Mouse (Mus musculus): ENCODE results near the gene Pccb.

Pccb gene

DNA sequence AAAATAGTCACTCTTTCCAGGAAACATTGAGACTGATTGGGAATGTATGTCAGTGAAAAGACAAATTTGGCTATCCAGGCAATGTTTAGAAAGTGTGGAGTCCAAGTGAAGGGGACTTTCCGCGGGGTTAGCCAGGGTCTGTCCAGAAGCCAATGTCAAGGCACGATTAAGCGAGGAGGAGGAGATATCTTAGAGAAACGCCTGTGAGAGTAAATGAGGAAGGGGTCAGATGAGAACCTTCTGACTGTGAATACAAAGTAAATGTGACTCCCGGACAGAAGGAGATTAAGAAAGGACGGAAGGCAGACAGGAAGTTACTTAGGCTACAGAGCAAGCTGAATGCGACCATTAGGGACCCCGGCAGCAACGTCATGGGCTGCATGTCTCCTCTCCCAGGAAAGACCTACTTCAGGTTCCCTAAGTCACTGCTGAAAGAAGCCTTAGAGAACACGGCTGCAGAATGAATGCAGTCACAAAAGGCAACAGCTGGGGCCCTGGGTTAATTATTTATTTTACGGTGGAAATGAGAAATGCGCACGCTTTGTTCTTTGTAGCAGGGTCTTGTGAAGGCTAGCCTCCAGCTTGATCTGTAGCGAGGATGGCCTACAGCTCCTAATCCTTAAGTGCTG lies 11.1 kb upstream of the Pccb start:
- no peak for DNase-seq (ENCODE audit: extremely low spot score, low spot score)

DNA sequence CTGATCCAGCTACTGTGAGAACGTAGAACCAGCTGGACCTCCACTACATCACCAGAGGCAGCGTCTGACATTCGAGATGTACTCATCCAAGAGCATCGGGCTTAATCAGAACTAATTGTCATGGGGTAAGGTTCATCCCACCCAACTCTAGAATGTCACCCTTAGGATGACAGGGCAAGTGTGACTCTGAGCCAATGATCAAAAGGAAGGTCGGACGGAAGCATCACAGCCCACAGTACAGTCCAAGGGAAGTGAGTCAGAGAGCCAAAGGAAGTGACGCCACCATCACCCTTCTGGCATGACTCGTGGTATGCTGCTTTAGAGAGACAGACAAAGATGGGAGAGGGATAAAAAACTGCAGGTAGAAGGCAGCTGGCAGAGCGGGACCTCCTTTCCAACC lies 7.6 kb upstream of the Pccb start:
- no peak for DNase-seq (ENCODE audit: extremely low spot score, low spot score)

DNA sequence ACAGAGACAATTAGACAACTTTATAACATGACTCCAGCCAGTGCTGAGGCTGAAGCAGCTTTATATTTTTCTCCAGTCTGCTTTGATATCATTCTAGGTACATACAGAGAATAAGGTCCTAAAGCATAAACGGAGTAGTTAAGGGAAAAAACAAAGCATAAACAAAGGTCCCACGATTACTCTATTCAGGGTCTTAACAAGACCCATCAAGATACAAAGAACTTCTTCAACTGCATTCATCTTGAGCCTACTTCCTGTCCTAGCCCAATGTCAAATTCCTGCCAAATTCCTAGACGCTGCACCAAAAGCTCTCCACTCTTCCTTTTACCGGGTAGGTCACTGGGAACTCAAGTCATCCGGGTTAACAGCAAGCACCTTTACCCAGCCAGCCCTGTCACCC lies 6.8 kb upstream of the Pccb start:
- no peak for DNase-seq (ENCODE audit: extremely low spot score, low spot score)

DNA sequence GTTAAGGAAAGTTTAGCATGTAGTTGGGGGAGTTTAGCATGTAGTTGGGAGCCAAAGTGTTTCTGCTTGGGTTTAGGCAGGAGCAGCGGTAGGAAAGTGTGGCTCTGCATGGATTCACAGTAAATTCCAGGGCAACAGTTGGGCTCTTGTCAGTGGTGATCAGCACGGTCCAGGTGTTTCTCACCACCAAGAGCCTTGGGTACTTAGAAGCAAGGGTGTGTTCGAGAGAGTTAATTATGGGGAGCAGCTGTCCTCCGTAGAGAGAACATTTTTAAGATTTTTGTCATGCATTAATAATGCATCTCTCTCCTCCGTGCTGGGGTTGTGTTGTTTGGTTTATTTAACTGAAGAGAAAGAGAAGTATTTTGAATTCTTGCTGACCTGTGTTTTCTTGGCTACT lies 3.9 kb upstream of the Pccb start:
- DNase-seq (ENCODE audit: extremely low spot score, low spot score), result no peak

DNA sequence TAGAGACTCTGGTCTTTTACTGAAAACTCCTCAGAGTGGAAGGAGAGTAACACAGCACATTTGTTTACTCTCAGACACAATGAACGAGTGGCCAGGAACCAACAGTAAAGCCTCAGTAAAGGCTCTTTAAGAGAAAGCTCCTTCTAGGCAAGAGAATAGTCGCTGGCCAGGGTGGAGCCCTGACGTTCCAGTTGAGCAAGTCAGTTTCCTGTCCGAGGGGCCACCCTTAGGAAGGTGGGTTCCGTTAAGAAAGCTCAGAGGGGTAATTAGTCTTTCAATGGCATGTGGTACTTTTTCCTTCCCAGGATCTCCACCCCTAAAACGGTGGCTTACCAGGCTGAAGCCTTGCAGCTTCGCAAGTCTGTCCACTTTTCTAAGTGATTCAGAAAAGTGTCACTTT lies 2.7 kb upstream of the Pccb start:
- DNase-seq (ENCODE audit: extremely low spot score, low spot score), result no peak

DNA sequence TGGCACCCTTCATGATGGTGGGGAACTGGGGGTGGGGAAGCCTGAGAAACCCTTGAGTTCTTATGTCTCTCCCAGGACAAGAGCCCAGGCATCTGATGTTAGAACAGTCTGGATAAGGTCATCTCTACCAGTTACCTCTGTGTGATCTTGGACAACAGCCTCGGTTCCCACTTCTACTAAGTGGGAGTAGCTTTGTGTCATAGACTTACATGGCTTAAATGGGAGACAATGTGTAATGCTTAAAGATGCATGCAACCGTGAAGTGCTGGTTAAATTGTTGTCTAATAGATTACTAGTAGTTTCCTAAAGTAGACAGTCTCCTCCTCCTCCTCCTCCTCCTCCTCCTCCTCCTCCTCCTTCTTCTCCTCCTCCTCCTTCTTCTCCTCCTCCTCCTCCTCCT lies 2.2 kb upstream of the Pccb start:
- DNase-seq (ENCODE audit: extremely low spot score, low spot score), result no peak

DNA sequence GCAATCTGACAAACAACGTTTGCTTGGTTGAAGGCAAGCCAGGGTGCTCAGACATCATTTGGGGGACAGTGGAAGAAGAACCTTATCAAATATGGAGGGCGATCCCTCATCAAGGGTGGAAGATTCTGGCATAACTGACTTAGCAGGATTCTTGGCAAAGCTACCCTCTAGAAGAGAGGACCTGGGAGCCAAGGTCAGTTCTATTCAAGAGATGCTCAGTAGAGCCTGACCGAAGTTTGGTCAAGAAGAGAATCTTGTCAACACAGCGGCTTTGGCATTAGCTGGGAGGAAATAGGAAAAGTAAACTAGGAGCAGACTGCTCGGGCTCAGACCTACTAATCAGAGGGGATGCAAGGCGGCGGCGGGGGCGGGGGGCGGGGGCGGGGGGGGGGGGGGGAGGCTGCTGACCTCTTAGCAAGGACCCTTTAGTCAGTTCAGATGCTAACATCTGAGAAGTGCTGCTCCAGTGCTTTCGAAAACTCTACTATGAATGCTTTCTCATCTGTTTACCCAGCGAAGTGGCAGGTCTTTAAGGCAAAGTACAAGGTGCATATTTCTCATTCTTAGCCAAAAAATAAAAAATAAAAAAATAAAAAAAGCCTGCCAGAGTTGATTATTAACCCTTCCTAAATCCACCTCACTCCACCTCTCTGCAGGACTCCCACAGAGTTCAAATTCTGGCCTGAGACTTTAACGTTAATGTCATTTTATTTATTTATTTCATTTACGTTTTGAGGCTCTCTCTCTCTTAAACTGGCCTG lies 1.3 kb upstream of the Pccb start:
- DNase-seq (ENCODE audit: extremely low spot score, low spot score), result no peak

DNA sequence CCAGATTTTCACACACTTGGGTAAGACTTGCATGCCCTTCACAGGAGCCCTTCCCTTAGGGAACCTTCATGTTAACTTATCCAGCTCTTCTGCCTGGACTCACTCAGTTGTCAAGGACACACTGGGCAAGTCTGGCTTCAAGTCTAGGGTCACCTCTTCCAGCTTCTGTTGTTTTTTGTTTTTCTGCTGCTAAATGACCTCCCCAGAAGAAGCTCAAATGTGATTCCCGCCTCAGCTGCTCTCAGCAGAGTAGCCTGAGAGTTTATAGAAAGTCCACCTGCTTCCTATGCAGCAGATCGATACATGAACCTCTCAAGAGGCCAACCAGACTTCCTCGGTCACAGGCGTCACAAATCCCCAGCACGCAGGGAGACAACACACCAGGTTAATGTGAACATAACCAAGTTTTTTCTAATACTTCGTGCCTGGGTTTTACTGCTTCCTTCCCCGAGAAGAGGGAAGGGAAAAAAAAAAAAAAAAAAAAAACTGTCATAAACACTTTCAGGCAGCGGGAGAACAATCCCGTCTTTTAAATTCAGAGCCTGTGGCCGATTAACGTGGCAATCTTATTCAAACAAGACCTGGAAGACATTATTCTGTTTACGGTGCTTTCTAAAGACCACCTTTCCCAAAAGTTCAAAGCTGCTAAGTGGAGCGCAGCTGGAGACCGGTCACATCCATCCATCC lies 794 bp downstream of the Pccb start:
- peak; percentile 24 for DNase-seq (ENCODE audit: extremely low spot score, low spot score)

DNA sequence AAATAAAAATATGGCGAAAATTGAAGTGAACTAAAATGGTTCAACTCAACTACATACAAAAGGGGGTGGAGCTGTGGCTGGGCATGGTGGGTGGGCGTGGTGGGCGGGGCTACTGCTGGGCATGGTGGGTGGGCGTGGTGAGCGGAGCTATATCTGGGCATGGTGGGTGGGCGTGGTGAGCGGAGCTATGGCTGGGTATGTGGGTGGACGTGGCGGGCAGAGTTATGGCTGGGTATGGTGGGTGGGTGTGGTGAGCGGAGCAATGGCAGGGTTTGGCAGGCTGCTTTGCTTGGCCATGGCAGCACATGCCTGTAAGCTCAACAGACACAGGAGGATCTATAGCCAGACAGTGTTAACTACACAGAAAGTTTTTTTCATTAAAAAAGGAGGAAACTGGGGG lies 15.9 kb downstream of the Pccb start:
- no peak for DNase-seq (ENCODE audit: extremely low spot score, low spot score)

DNA sequence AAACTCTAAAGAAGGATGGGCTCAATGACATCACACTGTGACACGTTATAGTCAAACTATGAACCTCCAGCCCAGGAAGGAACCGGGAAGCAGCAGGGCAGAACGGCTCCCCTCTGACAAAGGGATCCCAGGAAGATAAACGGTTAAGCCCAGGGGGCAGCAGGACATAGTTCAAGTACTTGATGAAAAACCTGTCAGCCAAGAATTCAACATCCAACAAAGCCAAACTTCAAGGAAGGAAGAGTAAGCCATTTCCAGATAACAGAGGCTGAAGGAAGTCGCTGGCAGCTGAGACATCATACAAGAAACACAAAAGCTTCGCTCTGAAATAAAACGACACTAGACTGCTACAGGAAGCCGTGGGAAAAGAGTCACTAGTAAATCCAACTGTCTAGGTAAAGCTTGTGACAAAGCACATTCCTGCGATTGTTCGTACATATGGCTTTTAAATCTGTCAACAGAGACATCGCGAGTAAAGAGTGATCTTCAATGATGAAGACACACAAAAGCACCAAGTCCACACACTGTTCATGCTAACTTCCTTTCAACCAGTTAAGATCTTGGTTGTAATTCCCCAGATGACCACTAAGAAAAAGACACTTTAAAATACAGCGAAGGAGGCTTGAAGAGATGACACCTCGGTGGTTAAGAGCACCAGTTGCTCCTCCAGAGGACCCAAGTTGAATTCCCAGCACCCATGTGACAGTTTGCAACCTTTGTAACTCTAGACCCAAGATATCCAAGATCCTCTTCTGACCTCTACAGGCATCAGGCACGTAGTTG lies 16.8 kb downstream of the Pccb start:
- no peak for DNase-seq (ENCODE audit: extremely low spot score, low spot score)

DNA sequence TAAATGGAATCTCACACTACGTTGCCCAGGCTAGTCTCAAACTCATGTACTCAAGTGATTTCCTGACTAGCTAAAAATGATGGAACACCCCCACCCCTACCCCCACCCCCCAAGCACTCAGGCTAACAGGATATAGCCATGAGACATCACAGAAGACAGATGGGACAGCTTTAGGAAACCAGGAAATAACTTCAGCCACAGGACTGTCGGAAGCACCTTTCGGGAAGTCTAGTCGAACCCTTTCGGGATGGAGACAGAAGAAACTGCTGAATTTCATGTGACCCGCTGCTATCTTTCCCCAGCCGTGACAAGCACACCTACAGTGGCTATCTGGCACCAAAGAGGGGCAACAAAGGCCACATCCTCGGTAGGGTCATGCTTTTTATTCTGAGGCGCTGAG lies 19.4 kb downstream of the Pccb start:
- DNase-seq (ENCODE audit: extremely low spot score, low spot score), result no peak

DNA sequence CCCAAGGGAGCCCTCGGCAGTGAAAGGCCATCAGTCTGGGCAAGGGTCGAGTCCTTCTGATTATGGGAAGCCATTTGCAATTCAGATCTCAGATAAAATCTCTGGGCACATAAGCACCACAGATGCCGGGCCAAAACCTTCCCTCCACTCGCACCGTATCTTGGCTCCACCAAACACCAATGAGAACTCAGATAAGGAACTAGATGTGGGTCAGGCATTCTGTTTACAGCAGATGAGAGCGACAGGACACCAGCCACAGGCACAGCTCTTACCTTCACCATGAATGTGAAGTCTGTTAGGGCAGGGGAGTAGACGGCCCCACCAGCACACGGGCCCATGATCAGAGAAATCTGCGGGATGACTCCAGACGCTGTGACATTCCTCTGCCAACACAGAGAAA lies 22.3 kb downstream of the Pccb start:
- no peak for DNase-seq (ENCODE audit: extremely low spot score, low spot score)

DNA sequence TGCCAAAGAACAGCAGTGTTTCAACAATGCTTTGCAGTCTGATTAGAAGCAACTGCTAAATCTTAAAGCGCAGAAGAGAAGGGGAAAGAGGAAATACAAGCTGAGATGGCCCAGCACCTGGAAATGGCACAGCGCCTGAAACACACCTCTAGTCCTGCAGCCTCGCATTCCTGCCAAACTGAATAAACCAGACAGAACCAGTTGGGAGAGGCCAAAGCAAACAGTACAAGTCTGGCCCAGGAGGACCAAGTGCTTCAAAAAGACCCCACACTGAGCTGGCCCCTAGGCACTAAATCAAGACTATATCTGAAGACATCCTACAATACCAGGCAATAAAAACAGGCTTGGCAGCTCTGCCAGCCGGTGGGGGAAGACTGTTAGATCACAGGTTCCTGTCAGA lies 28.8 kb downstream of the Pccb start:
- no peak for DNase-seq (ENCODE audit: extremely low spot score, low spot score)

DNA sequence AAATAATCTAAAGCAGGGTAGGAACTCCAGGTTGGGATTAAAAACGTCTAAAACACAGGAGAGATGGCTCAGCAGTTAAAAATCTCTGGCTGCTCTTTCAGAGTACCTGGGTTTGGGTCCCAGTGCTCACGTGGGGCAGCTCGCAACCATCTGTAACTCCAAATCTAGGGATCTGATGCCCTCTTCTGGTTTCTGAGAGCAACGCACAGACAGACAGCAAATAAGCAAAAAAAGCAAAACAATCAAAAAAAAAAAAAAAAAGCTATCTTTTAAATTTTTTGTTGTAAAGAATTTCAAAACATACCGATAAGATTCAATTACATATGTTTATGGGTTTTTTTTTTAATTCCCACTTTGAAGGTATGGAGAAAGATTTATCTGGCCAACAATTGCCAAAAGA lies 31.4 kb downstream of the Pccb start:
- DNase-seq (ENCODE audit: extremely low spot score, low spot score), result no peak

DNA sequence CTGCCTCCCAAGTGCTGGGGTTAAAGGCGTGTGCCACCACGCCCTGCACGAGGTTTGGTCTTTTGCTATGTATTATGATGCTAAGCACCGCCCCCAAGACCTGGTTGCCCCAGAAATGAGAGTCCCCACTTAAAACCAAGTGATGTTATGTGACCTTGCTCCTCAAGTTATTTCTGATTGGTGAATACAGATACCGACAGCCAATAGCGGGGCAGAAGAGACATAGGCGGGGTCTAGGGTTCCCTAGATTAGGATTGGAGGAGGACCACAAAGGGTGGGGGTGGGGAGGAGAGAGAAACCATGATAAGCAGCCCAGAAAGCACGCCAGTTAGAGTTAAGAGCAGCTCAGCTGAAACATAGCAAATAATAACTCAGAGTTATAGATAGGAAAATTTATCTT lies 31.9 kb downstream of the Pccb start:
- DNase-seq (ENCODE audit: extremely low spot score, low spot score), result no peak

DNA sequence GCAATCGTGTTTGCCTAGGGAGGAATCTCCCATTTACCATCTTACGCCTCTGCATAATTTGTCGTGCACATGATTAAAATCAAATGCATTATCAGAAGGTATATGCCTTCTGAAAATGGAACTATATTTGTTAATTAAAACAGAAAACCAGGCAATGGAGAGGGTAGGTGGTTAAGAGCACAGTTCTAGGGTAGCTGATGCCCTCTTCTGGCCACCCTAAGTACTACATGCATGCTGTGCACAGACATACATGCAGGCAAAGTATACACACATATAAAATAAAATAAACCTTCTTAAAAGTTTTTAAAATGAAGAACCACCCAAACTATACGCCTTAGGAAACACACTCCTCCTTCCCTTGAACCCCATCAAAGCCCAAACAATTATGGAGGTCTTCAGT lies 32.6 kb downstream of the Pccb start:
- no peak for DNase-seq (ENCODE audit: extremely low spot score, low spot score)

DNA sequence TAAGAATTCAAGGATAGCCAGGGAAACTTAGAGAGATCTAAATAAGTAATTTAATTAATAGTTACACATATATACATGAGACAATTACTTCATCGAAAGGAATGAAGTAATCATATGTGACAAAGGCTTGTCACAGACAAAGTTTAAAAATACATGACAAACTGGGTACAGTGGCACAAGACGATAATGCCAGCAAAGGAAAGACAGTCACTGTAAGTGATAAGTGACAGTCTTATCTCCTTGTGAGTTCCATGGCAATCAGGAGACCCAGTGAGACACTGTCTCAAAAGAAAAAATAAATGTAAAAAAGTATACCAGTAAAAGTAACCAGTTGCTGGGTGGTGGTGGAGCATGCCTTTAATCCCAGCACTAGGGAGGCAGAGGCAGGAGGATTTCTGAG lies 37.6 kb downstream of the Pccb start:
- DNase-seq (ENCODE audit: extremely low spot score, low spot score), result no peak

DNA sequence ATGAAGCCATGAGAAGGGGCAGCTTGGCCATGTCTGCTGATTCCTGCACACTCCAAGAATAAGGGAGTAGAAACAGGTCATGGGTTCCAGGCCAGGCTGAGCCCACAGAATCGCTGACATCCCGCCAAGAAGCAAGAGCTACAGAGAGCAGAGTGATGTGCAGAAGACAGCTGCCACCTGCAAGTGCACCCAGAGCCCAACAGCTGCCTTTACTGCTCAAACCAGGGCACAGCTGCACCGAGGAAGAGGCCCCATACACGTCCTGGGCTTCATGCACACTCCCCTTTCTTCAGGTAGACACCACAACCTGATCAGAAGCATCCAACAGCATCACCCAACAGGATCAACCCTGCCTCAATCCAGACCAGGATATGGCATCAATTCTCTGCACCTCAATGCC lies 40.8 kb downstream of the Pccb start:
- DNase-seq (ENCODE audit: extremely low spot score, low spot score), result no peak

DNA sequence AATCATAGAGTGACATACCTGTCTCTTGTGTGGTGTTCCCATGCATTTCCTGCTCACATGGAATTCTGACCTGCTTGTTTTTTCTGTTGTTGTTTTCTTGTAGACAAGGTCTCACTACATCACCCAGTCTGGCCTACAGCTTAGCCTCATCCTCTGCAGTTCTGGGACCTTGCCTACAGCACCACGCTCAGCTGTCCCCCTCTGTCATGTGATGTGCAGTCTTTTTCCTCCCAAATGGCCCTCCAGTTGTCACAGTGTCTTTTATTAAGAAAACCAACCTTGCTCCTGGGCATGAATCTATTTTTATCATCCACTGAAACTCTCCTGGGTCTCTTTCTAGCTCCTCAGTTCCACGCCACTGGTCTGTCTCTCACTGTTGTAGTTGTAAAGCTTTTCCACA lies 42.5 kb downstream of the Pccb start:
- no peak for DNase-seq (ENCODE audit: extremely low spot score, low spot score)

DNA sequence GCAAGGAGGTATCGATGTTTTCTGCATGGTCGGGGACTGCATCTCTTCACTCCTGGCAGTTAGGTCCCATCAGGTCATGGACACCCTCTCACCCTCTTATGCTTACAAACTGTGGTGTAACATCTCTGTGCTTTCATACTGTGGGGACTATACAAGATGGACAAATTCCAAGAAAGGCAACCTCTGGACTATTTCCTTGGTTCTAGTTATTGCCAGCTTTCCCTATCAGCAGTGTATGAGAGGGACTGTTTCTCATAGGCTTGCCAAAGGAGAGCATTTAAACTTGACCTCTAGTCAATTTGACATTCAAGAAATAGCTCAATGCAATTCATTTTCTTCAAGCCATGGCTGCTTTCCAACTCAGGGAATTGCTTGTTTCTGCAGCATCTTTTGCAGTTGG lies 43.4 kb downstream of the Pccb start:
- no peak for DNase-seq (ENCODE audit: extremely low spot score, low spot score)

DNA sequence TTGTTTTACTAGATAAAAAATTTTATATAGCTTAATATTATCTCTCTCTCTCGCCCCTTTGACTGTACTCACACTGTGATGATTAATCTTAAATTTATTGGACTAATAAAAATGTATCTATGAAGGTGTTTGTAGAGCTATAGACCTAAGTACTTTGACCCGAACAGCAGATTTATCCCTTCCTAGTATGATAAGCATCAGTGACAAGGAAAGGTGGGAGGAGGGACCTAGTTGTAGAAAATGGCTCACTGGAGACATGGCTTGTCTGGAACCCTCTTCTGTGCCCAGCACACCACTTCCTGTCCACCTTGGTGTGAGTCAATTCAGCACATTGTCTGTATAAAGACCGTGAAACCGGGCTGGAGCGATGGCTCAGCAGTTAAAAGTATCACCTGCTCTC lies 44.1 kb downstream of the Pccb start:
- no peak for DNase-seq (ENCODE audit: extremely low spot score, low spot score)

DNA sequence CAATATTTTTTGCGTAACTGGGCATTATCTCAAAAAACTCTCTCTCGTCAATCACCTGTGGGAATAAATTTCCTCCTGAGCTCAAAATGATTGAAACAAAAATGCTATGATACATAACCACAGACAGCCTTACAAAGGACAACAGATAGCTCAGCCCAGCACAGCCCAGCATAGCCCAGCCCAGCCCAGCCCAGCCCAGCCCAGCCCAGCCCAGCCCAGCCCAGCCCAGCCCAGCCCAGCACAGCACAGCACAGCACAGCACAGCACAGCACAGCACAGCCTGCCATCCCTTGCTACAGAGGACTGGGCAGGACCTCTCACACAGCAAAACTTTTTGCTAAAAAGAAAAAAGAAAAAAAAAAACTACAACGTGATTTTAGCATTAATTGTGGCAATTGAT lies 46.8 kb downstream of the Pccb start:
- DNase-seq (ENCODE audit: extremely low spot score, low spot score), result no peak
